Mouse (Mus musculus) midbrain, embryonic 11.5 days (tissue): Measurements from ENCODE around the gene Gng3. TPM values are rescaled to one million over a fixed set of nuclear protein-coding genes. Genes with fewer than 3 reads are reported as not detected.

Experiments
- microRNA-seq: library from miRNA; unstranded; fragments of <30 nt; microRNA quantifications from one replicate; pipeline ENCODE4, GENCODE M21; 2017
- polyA plus RNA-seq: library from polyadenylated mRNA; unstranded; fragments of >200 nt; fragmentation: Nextera tagmentation; extraction: Ambion mirVana; gene quantifications from 2 replicates; pipeline ENCODE4 v1.2.1, GENCODE M21; 2014

Gng3 gene
- polyA plus RNA-seq, 1 experiment from 2014 or later = 133 TPM

Small RNAs within 50 kb of the gene (microRNA-seq; reads per million reads assigned to microRNA genes)
- not detected for gene Mir5136

Other genes starting within 250 kb of the Gng3 start
- gene Slc22a8, start 247.9 kb downstream of the Gng3 start, polyA plus RNA-seq = 0.28 and 0.33 TPM in 2 replicates
- gene Slc22a6, start 221.2 kb downstream of the Gng3 start, polyA plus RNA-seq = 0.42 and 0.51 TPM in 2 replicates
- gene Chrm1, start 175.4 kb downstream of the Gng3 start, polyA plus RNA-seq = 0.04 TPM in 2 replicates
- 139 and 142 TPM in 2 replicates for gene Slc3a2, start 115.8 kb downstream of the Gng3 start, polyA plus RNA-seq
- 74.2 and 83.7 TPM in 2 replicates for gene Wdr74, start 103.4 kb downstream of the Gng3 start, polyA plus RNA-seq
- gene 1700092M07Rik, start 98.5 kb downstream of the Gng3 start, polyA plus RNA-seq = 1.5 and 2.7 TPM in 2 replicates
- 85.6 and 94.7 TPM in 2 replicates for gene Stx5a, start 97.8 kb downstream of the Gng3 start, polyA plus RNA-seq
- 209 and 235 TPM in 2 replicates for gene Nxf1, start 82.1 kb downstream of the Gng3 start, polyA plus RNA-seq
- gene Tmem223, start 68.2 kb downstream of the Gng3 start, polyA plus RNA-seq = 190 and 197 TPM in 2 replicates
- 40.8 and 45.7 TPM in 2 replicates for gene Tmem179b, start 64.7 kb downstream of the Gng3 start, polyA plus RNA-seq
- gene Taf6l, start 52.8 kb downstream of the Gng3 start, polyA plus RNA-seq = 15.4 and 19.6 TPM in 2 replicates
- 169 and 177 TPM in 2 replicates for gene Polr2g, start 40.6 kb downstream of the Gng3 start, polyA plus RNA-seq
- 6.1 and 6.5 TPM in 2 replicates for gene Zbtb3, start 36.6 kb downstream of the Gng3 start, polyA plus RNA-seq
- gene Ttc9c, start 19.9 kb downstream of the Gng3 start, polyA plus RNA-seq = 51.7 and 59.7 TPM in 2 replicates
- 6.1 and 6.2 TPM in 2 replicates for gene Hnrnpul2, start 19.2 kb downstream of the Gng3 start, polyA plus RNA-seq
- not detected in 2 replicates for gene AC129217.1, start 9.4 kb downstream of the Gng3 start, polyA plus RNA-seq
- 50.6 and 52.7 TPM in 2 replicates for gene Bscl2, start 1.7 kb downstream of the Gng3 start, polyA plus RNA-seq
- gene Lrrn4cl, start 11.6 kb upstream of the Gng3 start, polyA plus RNA-seq = 0.18 and 0.30 TPM in 2 replicates
- 169 and 183 TPM in 2 replicates for gene Ubxn1, start 32.3 kb upstream of the Gng3 start, polyA plus RNA-seq
- 54.6 and 59.1 TPM in 2 replicates for gene Uqcc3, start 41.7 kb upstream of the Gng3 start, polyA plus RNA-seq
- gene Lbhd1, start 44.5 kb upstream of the Gng3 start, polyA plus RNA-seq = 109 and 123 TPM in 2 replicates
- not detected in 2 replicates for gene Gm49403, start 44.7 kb upstream of the Gng3 start, polyA plus RNA-seq
- 115 and 116 TPM in 2 replicates for gene 1810009A15Rik, start 49.7 kb upstream of the Gng3 start, polyA plus RNA-seq
- gene Gm49416, start 49.7 kb upstream of the Gng3 start, polyA plus RNA-seq = not detected in 2 replicates
- 29.7 and 33.3 TPM in 2 replicates for gene Ints5, start 53.8 kb upstream of the Gng3 start, polyA plus RNA-seq
- gene Ganab, start 58.9 kb upstream of the Gng3 start, polyA plus RNA-seq = 101 and 109 TPM in 2 replicates
- gene B3gat3, start 81.2 kb upstream of the Gng3 start, polyA plus RNA-seq = 42.1 and 46.0 TPM in 2 replicates
- 1.4 and 2.3 TPM in 2 replicates for gene Rom1, start 90.2 kb upstream of the Gng3 start, polyA plus RNA-seq
- gene Eml3, start 90.4 kb upstream of the Gng3 start, polyA plus RNA-seq = 5.8 and 8.2 TPM in 2 replicates
- gene Mta2, start 102.7 kb upstream of the Gng3 start, polyA plus RNA-seq = 50.9 and 56.0 TPM in 2 replicates
- 23.5 and 28.4 TPM in 2 replicates for gene Tut1, start 114.7 kb upstream of the Gng3 start, polyA plus RNA-seq
- 435 and 439 TPM in 2 replicates for gene Eef1g, start 127.8 kb upstream of the Gng3 start, polyA plus RNA-seq
- 5.0 and 6.3 TPM in 2 replicates for gene Ahnak, start 150.1 kb upstream of the Gng3 start, polyA plus RNA-seq
- not detected in 2 replicates for gene Scgb1a1, start 248.8 kb upstream of the Gng3 start, polyA plus RNA-seq